Mouse (Mus musculus): Measurements from ENCODE around the gene Gphn.
A peak's percentile ranks its signal among the peaks of the same experiment; 100 is the strongest.

Gene Gphn

DNA sequence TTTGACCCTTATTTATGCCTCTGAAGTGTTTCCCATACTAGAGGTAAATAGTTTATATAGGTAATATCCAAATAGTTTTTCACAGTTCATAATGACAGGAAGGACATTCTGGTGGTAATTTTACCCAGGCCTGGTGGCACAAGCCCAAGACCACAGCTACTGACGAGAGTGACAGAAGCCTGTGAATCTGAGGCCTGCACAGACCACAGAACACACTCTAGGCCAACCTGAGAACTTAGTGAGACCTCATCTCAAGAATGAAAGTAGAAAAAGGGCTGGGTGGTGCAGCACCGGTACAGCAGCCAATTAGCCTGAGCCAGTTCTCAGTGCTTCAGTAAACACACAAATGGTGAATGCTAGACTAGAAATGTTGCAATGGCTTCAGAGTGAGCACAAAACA, 491.6 kb downstream of the Gphn start:
- no peak for DNase-seq (ENCODE audit: low read depth)

- peak; percentile 9 for DNase-seq (ENCODE audit: low read depth)
These were observed 501.5 kb downstream of the Gphn start for GRCm38 (mm10) chr12:78727723-78728122.
